Mouse (Mus musculus) cortical plate, adult 2 months (tissue): ENCODE measurements at regions not wholly inside any gene's neighbourhood (a gene's known extent, or its start where the extent isn't known, plus 50 kb on each side); places are given as distances from the start of the nearest gene placed in this dataset.

Experiments
- H3K27ac ChIP-seq: fragments of 200-500 bp; 2 replicates; pipeline ENCODE4 v1.5.1; 2012; ENCODE audit warnings: low read length, control low read depth, inconsistent platforms; ENCODE audit not compliant: insufficient read depth
- H3K4me1 ChIP-seq: fragments of 200-500 bp; 2 replicates; pipeline ENCODE4 v1.6.1; 2011; ENCODE audit warnings: low read length; ENCODE audit not compliant: control insufficient read depth, insufficient read depth
- H3K4me3 ChIP-seq: fragments of 200-500 bp; 2 replicates; pipeline ENCODE4 v1.5.1; 2011; ENCODE audit warnings: mild to moderate bottlenecking, low read length, control low read depth; ENCODE audit not compliant: insufficient read depth
- CTCF ChIP-seq: fragments of 200-500 bp; IDR thresholded peaks from 2 replicates; pipeline ENCODE4 v1.5.1; 2011; ENCODE audit warnings: mild to moderate bottlenecking, control low read depth, low read length; ENCODE audit not compliant: insufficient read depth; ENCODE audit errors: extremely low read depth
- POLR2A ChIP-seq: fragments of 200-500 bp; IDR thresholded peaks from 2 replicates; pipeline ENCODE4 v1.6.1; 2011; ENCODE audit warnings: mild to moderate bottlenecking, low read length, control low read depth; ENCODE audit not compliant: insufficient read depth; ENCODE audit errors: extremely low read depth

GRCm38 (mm10) chr11:23169742-23170428, 86.0 kb upstream of the Xpo1 start:
- Histone ChIP-seq H3K27ac (no peak overlapping the region), H3K4me1 (no peaks in the 10 kb centered on the region), H3K4me3 (no peak overlapping the region)
- TF ChIP-seq CTCF, result no peak
- no peak for TF ChIP-seq POLR2A

GRCm38 (mm10) chr11:23170813-23171212, 85.0 kb upstream of the Xpo1 start:
- Histone ChIP-seq H3K4me3 (no peak overlapping the region), H3K27ac (no peak overlapping the region), H3K4me1 (no peaks in the 10 kb centered on the region)
- TF ChIP-seq CTCF (no peak), POLR2A (no peak)

GRCm38 (mm10) chr11:23171760-23172159, 84.1 kb upstream of the Xpo1 start:
- no peak overlapping the region for H3K4me3 ChIP-seq

GRCm38 (mm10) chr11:23181647-23182046, 74.2 kb upstream of the Xpo1 start:
- no peak for TF ChIP-seq POLR2A
- no peak for TF ChIP-seq CTCF
- H3K4me3 ChIP-seq, result no peak overlapping the region
- H3K27ac ChIP-seq, result no peak overlapping the region

More at GRCm38 (mm10) chr11:23171760-23172159, 84.1 kb upstream of the Xpo1 start:
- TF ChIP-seq CTCF (no peak), POLR2A (no peak)
- Histone ChIP-seq H3K27ac (no peak overlapping the region), H3K4me1 (no peaks in the 10 kb centered on the region)

GRCm38 (mm10) chr11:23185211-23185610, 70.6 kb upstream of the Xpo1 start:
- no peaks in the 10 kb centered on the region for H3K4me1 ChIP-seq
- no peak overlapping the region for H3K4me3 ChIP-seq
- H3K27ac ChIP-seq, result no peak overlapping the region
- TF ChIP-seq POLR2A (no peak), CTCF (no peak)

More at GRCm38 (mm10) chr11:23181647-23182046, 74.2 kb upstream of the Xpo1 start:
- H3K4me1 ChIP-seq, result no peaks in the 10 kb centered on the region

- TF ChIP-seq POLR2A (no peak), CTCF (no peak)
- no peak overlapping the region for H3K27ac ChIP-seq
- H3K4me1 ChIP-seq, result no peaks in the 10 kb centered on the region
- no peak overlapping the region for H3K4me3 ChIP-seq
Measured at GRCm38 (mm10) chr11:23201701-23202449, 54.0 kb upstream of the Xpo1 start.

GRCm38 (mm10) chr11:23203566-23203965, 52.3 kb upstream of the Xpo1 start:
- Histone ChIP-seq H3K4me3 (no peak overlapping the region), H3K27ac (no peak overlapping the region), H3K4me1 (no peaks in the 10 kb centered on the region)
- no peak for TF ChIP-seq CTCF
- no peak for TF ChIP-seq POLR2A

GRCm38 (mm10) chr11:23204041-23204440, 51.8 kb upstream of the Xpo1 start:
- H3K4me1 ChIP-seq, result no peaks in the 10 kb centered on the region
- H3K27ac ChIP-seq, result no peak overlapping the region
- TF ChIP-seq POLR2A (no peak), CTCF (no peak)
- no peak overlapping the region for H3K4me3 ChIP-seq
